Mouse (Mus musculus) Patski (cell line): ENCODE measurements at regions not wholly inside any gene's neighbourhood (a gene's known extent, or its start where the extent isn't known, plus 50 kb on each side); places are given as distances from the start of the nearest gene placed in this dataset.

Source experiments
- ATAC-seq: fragments of 100-300 bp; one replicate; pipeline ENCODE4 v1.8.0; 2021
- CTCF ChIA-PET: fragments of 350-600 bp; sonication (Branson Sonifier 250); formaldehyde crosslinking; loops from one replicate; lab custom pipeline; 2022; ENCODE audit warnings: inconsistent platforms; lab: Charles Lee
- POLR2A ChIA-PET: fragments of 350-600 bp; sonication (Branson Sonifier 250); formaldehyde crosslinking; loops from one replicate; lab custom pipeline; 2022; ENCODE audit warnings: antibody characterized with exemption, inconsistent platforms; lab: Charles Lee
- DNase-seq: peaks from one replicate; pipeline ENCODE4 v3.0.0-alpha.2; 2011; ENCODE audit warnings: low read depth, low spot score
- H3K27me3 ChIP-seq: fragments of 371-371 bp; one replicate; pipeline ENCODE4 v1.5.1; 2021
- CTCF ChIP-seq: fragments of 100-300 bp; IDR thresholded peaks from one replicate; pipeline ENCODE4 v1.5.1; 2021
- in situ Hi-C: fragments of 300-500 bp; cut with MboI; formaldehyde crosslinking; loops from 3 replicates; pipeline ENCODE4 v1.11.1; 2018; ENCODE audit warnings: low pct_unique_long_range_greater_than_20kb, mixed read lengths

DNA sequence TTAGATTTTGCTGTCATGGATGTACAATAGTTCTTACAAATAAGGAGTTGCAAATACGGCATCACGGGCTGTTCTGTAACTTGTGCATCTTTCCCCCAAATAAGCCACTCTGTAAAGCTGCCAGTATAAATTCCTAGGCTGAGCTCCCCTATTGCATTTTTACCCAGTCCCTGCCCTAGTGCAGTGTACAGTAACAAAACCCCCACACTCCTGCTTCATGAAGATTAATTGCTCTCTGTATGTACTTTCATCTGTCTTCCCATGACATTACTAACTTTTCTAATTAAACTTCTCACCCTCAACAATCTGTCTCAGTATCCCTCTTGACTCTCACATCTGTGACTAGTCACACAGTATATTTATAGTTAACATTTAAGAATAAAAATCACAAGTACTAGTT, 73.4 kb downstream of the Tm4sf1 start:
- ATAC-seq: no peak
- DNase-seq: no peak
- in situ Hi-C loops: no loop called here
- TF ChIP-seq CTCF: no peak
- ChIA-PET POLR2A (no interaction called here), CTCF (no interaction called here)
- peaks cover 59% of the 10 kb centered on the region for H3K27me3 ChIP-seq

DNA sequence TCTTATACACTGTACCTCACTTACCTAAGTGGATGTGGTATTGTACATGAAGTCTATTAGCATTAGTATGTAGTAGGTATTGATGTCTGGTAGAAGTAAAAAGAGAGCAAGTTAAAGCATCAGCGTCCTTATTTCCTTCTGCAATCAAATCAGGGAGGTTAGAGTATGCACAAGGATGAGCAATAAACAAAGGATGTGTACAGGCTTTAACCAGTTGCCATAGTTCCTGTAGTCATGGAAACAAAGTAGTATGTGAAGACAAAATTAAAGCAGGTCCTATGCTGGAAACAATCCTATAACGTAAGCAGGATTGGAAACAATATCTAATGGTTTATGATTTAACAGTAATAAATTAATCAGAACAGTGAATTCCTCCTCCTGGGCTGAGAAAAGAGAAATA, 78.0 kb downstream of the Tm4sf1 start:
- DNase-seq (no peak), ATAC-seq (no peak)
- no peak for TF ChIP-seq CTCF
- ChIA-PET CTCF (interaction anchor here (1.4 kb wide), 1 partner anchor 14 kb away, joined by 4 read pairs; no protein-coding TSS in a partner anchor), POLR2A (no interaction called here)
- peaks cover 34% of the 10 kb centered on the region for H3K27me3 ChIP-seq
- in situ Hi-C loops: no loop called here

DNA sequence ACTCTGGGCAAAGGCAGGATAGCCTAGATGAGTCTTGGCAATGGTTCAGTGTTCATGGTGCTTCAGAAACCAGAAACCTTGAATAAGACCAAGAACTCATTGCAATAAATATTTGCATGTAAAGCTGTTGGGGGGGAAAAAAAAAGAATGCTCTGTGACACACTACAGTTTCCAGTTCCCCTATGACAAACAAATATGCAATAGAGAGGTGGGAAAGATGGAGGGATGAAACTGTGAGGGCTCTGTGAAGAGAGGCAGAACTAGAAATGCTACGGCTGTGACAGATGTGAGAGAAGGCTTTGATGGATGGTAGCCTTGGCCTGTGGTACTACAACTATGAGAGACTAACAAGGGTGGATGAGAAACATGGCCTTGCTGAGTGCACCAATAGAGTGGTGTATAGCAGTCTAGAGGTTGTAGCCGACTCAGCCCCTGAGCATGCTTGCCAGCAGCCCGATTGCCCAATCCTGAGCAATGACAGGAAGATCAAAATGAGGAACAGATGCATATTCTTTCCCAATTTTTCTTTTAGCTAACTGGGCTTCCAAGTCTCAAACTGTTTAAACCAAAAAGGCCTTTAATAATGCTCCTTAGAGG, 79.4 kb downstream of the Tm4sf1 start:
- CTCF ChIA-PET: no interaction called here
- no peak for TF ChIP-seq CTCF
- in situ Hi-C loops: no loop called here
- DNase-seq: no peak
- POLR2A ChIA-PET: interaction anchor here (0.6 kb wide), 1 partner anchor 1748 kb away, joined by 3 read pairs; no protein-coding TSS in a partner anchor
- no peak for ATAC-seq
- H3K27me3 ChIP-seq: peaks cover 25% of the 10 kb centered on the region

DNA sequence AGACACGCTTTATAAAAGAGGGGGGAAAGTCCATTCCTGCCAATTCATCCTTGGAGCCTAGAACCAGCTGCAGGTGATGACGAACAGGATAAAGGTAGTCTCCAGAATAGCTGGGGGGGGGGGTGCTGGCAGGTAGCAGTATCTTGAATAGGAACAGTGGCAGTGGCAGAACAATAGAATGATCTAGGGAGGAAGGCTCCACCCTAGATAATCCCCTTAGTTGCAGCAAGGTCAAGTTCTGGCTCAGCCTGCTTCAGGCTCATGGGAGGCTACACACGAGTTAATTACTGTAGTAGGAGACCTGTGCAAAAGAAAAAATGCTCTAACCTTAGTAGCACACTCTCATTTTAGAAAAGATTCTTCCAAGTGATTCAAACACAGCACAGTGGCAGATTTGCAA, 83.4 kb downstream of the Tm4sf1 start:
- ATAC-seq (no peak), DNase-seq (no peak)
- no peak for TF ChIP-seq CTCF
- POLR2A ChIA-PET: no interaction called here
- H3K27me3 ChIP-seq: peaks cover 40% of the 10 kb centered on the region
- CTCF ChIA-PET: interaction anchor here (1.2 kb wide), 1 partner anchor 13 kb away, joined by 3 read pairs; no protein-coding TSS in a partner anchor
- in situ Hi-C loops: no loop called here

DNA sequence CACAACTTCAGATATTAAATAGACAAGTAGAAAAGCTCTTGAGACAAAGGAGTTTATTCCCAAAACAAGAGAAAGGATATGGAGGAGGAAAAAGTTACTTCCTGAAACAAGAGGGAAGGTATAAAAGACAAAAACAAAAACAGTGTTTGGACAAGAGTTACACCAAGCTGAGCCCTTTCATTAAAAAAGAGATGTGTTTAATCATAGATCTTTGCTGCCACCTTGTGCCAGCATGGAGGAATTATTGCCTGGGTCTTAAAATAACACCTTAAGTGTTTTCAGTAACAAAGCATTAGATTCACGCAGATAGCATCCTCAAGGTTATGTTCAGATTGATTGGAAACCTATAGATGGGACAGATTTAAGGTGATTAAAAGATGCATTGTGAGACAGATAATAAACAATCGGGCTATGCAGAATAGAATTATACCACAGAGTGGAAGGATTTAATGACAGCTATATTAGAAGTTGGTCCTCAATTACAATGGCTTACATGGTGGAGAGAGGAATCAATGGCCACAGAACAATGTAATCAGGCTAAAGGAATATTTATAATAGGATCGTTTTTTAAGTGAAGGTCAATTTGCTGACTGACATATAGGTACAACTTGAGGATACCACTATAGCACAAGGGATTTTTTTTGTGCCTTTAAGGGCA, 97.6 kb downstream of the Tm4sf1 start:
- POLR2A ChIA-PET: interaction anchor here (0.5 kb wide), 1 partner anchor 9 kb away, joined by 6 read pairs; no protein-coding TSS in a partner anchor
- in situ Hi-C loops: loop anchor here (5.0 to 10.0 kb wide), 3 partner anchors 167 to 1709 kb away; no protein-coding TSS in a partner anchor
- ATAC-seq: no peak
- TF ChIP-seq CTCF: peak; percentile 79
- H3K27me3 ChIP-seq: peaks cover 23% of the 10 kb centered on the region
- DNase-seq: peak; percentile 33
- CTCF ChIA-PET: interaction anchor here (0.9 to 2.7 kb wide), 10 partner anchors 10 to 1204 kb away, joined by 3 to 12 read pairs (median 4); no protein-coding TSS in a partner anchor

DNA sequence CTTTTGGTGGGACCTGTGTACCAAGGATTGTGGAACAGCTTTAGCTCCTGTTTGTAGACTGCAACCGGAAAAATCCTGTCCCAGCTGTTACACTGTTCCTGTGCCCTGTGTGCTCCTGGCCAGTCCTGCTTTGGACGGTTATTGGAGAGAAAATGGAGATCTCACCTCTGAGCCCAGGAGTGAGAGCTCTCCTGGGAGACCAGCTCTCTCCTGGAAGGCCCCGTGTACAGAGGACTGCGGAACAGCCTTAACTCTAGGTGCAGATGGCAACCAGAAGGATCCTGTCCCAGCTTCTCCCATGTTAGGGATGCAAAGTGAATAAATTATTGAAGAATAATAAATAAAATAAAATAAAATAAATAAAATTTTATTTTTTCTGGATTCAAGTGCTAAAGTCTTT, 98.4 kb downstream of the Tm4sf1 start:
- DNase-seq (no peak), ATAC-seq (no peak)
- CTCF ChIA-PET: interaction anchor here (0.9 to 2.7 kb wide), 10 partner anchors 11 to 1204 kb away, joined by 3 to 12 read pairs (median 4); no protein-coding TSS in a partner anchor
- POLR2A ChIA-PET: no interaction called here
- in situ Hi-C loops: loop anchor here (5.0 to 10.0 kb wide), 3 partner anchors 166 to 1709 kb away; no protein-coding TSS in a partner anchor
- no peak for TF ChIP-seq CTCF
- peaks cover 26% of the 10 kb centered on the region for H3K27me3 ChIP-seq

DNA sequence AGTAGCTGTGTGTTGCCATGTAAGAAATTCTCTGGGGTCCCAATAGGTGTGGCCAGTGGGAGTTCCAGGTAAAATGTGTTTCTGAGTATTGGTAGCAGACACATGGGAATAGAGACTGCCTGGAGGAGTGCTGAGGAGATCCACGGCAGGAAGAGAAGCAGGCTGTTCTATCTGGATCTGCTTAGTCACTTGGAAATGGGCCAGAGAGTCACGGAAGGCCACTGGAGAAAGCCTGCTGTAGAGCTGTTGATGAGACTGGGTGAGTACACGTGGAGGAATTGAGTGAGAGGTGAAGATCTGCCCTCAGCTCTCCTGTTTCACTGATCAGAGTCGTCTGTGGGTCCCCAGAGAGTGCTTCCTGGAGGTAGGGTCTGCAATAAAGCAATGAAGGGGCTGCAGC, 120.2 kb downstream of the Tm4sf1 start:
- ChIA-PET POLR2A (no interaction called here), CTCF (interaction anchor here (1.4 kb wide), 1 partner anchor 12 kb away, joined by 3 read pairs; no protein-coding TSS in a partner anchor)
- in situ Hi-C loops: no loop called here
- H3K27me3 ChIP-seq: peaks cover 9% of the 10 kb centered on the region
- DNase-seq (peak; percentile 50), ATAC-seq (peak; percentile 86)
- TF ChIP-seq CTCF: no peak

DNA sequence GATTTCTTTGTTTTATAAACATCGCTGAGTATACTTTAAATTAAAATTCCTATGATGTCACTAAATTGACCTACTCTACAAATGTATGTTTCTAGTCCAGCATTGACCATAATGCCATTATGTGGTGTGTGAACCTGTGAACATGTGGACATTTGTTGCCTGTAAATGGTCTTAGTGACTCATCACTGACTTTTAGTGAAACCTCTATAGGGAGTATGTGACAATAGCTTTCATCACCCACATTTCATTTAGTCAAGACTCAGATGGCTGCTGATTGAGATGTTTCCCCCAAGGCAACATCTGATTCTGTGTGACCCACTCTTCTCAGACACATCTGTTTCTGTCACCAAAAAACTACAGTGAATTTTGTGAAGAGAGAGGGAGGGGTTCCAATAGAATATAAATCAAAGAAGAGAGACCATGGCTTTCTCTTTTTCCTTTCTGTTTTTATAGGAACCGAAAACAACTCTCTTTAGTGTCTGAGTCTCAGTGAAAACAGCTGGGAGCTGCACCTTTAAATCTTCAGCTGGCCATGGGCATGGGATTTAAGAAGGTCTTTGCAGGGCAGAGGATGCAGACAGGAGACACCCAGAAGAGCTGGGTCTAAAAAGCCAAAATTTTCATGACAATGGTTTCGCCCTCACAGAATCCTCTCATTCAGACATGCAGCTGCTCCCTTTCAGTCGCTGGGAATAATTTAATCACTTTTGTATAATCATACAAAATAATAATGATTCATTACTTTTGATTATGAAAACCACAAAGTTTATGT, 148.4 kb downstream of the Tm4sf1 start:
- no peak for TF ChIP-seq CTCF
- ATAC-seq: no peak
- ChIA-PET POLR2A (no interaction called here), CTCF (interaction anchor here (1.2 to 2.2 kb wide), 3 partner anchors 11 to 14 kb away, joined by 3 to 9 read pairs (median 4); no protein-coding TSS in a partner anchor)
- peaks cover 5% of the 10 kb centered on the region for H3K27me3 ChIP-seq
- in situ Hi-C loops: no loop called here
- no peak for DNase-seq

DNA sequence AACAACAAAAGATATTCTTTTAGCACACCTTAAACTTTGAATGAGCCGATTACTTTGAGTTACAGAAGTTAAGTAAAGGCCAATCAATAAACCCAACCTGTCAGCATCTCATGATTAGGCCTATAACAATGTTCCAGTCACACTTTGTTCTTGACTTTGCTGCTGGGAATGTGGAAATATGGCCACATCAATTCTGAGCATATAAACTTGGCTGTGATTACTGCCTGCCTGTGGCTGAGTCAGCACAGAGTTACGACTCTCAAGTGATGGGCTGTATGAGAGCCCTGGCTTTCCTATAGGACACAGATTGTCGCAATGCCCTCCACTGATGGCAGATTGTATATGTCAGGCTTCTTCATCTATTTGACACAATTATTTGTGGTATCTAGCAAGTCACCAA, 152.6 kb downstream of the Tm4sf1 start:
- no peak for TF ChIP-seq CTCF
- CTCF ChIA-PET: no interaction called here
- DNase-seq (no peak), ATAC-seq (no peak)
- peaks cover 6% of the 10 kb centered on the region for H3K27me3 ChIP-seq
- POLR2A ChIA-PET: no interaction called here
- in situ Hi-C loops: no loop called here

DNA sequence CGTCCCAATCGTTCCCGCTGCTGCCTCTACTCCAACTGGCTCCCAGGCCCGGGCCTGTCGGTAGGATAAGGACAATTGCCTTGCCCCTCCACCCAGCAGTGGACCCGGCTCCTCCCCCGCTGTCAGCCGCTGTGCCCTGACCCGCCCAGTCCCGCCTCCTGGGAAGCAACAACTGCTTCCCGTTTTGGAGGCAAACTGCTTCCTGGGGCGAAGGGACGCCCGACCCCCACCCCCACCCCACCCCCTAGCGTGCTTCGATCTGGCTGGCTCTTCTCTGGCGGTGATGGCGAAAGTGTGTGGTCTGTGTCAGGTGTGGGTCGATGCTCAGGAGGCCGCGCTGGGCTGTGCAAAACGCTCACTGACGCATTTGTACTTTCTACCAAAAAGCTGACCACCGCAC, 164.9 kb downstream of the Tm4sf1 start:
- no peak for TF ChIP-seq CTCF
- in situ Hi-C loops: no loop called here
- DNase-seq (no peak), ATAC-seq (no peak)
- ChIA-PET POLR2A (no interaction called here), CTCF (no interaction called here)
- H3K27me3 ChIP-seq: no peaks in the 10 kb centered on the region
